Mouse (Mus musculus) embryo, embryonic 11 days (tissue): Measurements from ENCODE around the gene Gm5926.
"Not testable (repeated sequence)": the region's sequence is repeated elsewhere in the genome, so short reads cannot be mapped to it uniquely, and the experiment has no call there.

Source experiments
- DNase-seq: peaks from one replicate; pipeline ENCODE4 v3.0.0-alpha.2; 2015

Gene Gm5926

DNA sequence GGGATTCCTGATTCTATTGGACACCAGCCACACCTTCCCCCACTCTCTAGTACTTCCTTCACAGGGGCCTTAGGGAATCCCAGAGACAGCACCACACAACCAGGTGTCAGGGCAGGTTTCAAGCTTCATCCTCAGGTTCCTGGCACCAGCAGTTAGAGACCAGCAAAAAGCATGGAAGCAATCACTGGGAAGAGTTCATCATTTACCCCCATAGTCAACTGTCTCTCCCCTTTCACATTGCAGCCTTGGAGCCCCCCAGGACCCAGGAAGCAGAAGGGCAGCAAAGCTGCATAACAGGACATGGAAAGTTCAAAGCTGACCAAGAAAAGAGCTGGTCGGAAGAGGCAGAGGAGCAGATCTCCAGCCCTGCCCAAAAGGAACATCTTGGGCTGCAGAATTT, at the start of gene Gm5926:
TSS of gene Gm5926 (plus strand) at position 301 of the 400 bp plus-strand sequence.
- DNase-seq, result not testable (repeated sequence)

DNA sequence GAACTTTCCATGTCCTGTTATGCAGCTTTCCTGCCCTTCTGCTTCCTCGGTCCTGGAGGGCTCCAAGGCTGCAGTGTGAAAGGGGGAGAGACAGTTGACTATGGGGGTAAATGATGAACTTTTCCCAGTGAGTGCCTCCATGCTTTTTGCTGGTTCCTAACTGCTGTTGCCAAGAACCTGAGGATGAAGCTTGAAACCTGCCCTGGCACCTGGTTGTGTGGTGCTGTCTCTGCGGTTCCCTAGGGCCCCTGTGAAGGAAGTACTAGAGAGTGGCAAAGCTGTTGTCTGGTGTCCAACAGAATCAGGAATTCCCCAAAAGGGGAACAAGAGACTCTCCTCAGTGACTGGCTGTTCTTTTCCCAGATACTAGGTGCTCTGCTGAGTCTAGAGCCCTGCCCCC, 49.5 kb upstream of the Gm5926 start:
- not testable (repeated sequence) for DNase-seq

DNA sequence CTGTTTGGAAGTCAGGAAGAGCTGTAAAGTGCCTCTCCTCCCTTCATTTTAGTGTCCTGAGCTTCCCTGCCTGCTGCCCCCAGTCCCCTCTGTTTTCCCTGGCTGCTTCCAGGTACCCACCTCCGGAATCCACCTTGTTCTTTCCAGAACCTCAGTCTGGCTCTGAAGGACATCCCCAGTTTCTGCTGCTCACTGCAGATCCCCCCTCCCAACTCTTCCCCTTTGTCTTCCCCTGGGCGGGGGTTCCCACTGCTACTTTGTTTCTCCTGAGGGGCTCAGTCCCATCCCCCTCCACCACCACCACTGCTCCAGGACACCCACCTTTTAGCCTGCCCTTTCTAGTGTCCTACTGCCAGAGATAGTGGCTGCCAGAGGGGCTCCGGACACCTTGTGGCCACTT, 49.1 kb upstream of the Gm5926 start:
- DNase-seq, result not testable (repeated sequence)
